Mouse (Mus musculus) ES-E14 (cell line): ENCODE measurements around the gene Olfr1472. TPM values are rescaled to one million over a fixed set of nuclear protein-coding genes. Genes with fewer than 3 reads are reported as not detected.
"Not testable (repeated sequence)": the region's sequence is repeated elsewhere in the genome, so short reads cannot be mapped to it uniquely, and the experiment has no call there.

Source experiments
- DNase-seq: peaks from one replicate; pipeline ENCODE4 v3.0.0-alpha.2; 2013; ENCODE audit warnings: low read depth, low spot score
- H3K27ac ChIP-seq: 2 replicates; pipeline ENCODE4 v1.5.1; 2012; ENCODE audit warnings: low read depth, mild to moderate bottlenecking, low read length, moderate library complexity, mixed read lengths; ENCODE audit not compliant: poor library complexity, insufficient read depth, severe bottlenecking
- H3K36me3 ChIP-seq: 2 replicates; pipeline ENCODE4 v1.6.1; 2012; ENCODE audit warnings: mild to moderate bottlenecking, low read length, moderate library complexity, mixed read lengths; ENCODE audit not compliant: control insufficient read depth, poor library complexity, insufficient read depth, severe bottlenecking
- H3K4me1 ChIP-seq, 2 experiments: fragments of 150-350 bp in 1 of 2; sonication (generic) in 1 of 2; 2 replicates each; pipeline ENCODE4 v1.6.1; 2012; ENCODE audit warnings: low read length in 2 of 2, mild to moderate bottlenecking in 1 of 2, mixed read lengths in 1 of 2; ENCODE audit not compliant: control insufficient read depth in 2 of 2, insufficient read depth in 2 of 2, poor library complexity in 1 of 2
- H3K4me3 ChIP-seq, 2 experiments: fragments of 150-350 bp in 1 of 2; sonication (generic) in 1 of 2; 2 replicates each; pipeline ENCODE4 v1.5.1; 2012; ENCODE audit warnings: low read length in 2 of 2, low read depth in 1 of 2, mild to moderate bottlenecking in 1 of 2, mixed read lengths in 1 of 2; ENCODE audit not compliant: insufficient read depth in 1 of 2, poor library complexity in 1 of 2, severe bottlenecking in 1 of 2
- H3K9ac ChIP-seq: 2 replicates; pipeline ENCODE4 v1.6.1; 2012; ENCODE audit warnings: low read depth, mild to moderate bottlenecking, low read length, mixed read lengths; ENCODE audit not compliant: poor library complexity, insufficient read depth, severe bottlenecking
- H3K9me3 ChIP-seq: fragments of 150-350 bp; sonication (generic); 2 replicates; pipeline ENCODE4 v1.6.1; 2012; ENCODE audit warnings: low read depth, mild to moderate bottlenecking, low read length; ENCODE audit not compliant: control insufficient read depth, insufficient read depth
- CHD2 ChIP-seq: IDR thresholded peaks from 2 replicates; pipeline ENCODE4 v1.6.1; 2014; ENCODE audit warnings: mild to moderate bottlenecking, low read depth, low read length, inconsistent platforms
- HCFC1 ChIP-seq: IDR thresholded peaks from 2 replicates; pipeline ENCODE4 v1.6.1; 2012; ENCODE audit warnings: low read length, inconsistent platforms, borderline replicate concordance; ENCODE audit not compliant: insufficient read depth
- MAFK ChIP-seq: IDR thresholded peaks from 2 replicates; pipeline ENCODE4 v1.6.1; 2014; ENCODE audit warnings: mild to moderate bottlenecking, low read depth, low read length, inconsistent platforms; ENCODE audit not compliant: insufficient read depth
- ZC3H11A ChIP-seq: IDR thresholded peaks from 2 replicates; pipeline ENCODE4 v1.6.1; 2012; ENCODE audit warnings: low read depth, mild to moderate bottlenecking, inconsistent platforms, low read length, borderline replicate concordance
- ZNF384 ChIP-seq: IDR thresholded peaks from 2 replicates; pipeline ENCODE4 v1.6.1; 2012; ENCODE audit warnings: low read depth, low read length, inconsistent platforms
- in situ Hi-C, 2 experiments: fragments of 600-800 bp; cut with MboI; formaldehyde crosslinking; loops; one replicate each; pipeline ENCODE4 v1.15.1; 2025; ENCODE audit warnings: low sequenced_read_pairs in 2 of 2, inconsistent platforms in 1 of 2; ENCODE audit not compliant: unreplicated experiment in 2 of 2
- total RNA-seq: library from RNA; depleted of rRNA; stranded (reverse); fragments of 300-350 nt; gene quantifications from 2 replicates; pipeline ENCODE4 v1.2.3, GENCODE M21; 2012; rRNA removed

The Olfr1472 gene
- not detected in 2 replicates for total RNA-seq

DNA sequence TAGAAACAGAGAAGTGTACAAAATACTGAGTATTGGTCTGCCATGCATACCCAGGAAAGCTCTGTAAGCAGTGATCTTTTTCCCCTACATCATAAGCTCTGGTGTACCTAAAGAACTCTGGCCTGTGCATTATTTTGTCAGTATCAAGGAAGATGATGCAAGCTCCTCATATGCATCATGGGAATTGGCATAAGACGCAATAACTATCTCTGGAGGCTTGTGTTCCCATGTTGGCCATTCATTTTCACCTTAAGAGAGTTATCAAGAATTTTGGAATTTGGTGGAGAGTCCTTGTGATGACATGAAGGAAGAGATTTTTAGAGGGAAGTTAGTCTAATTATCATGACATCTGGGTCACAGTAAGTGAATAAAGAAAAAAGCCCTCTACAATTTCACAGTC lies at the start of gene Olfr1472:
Gene Olfr1472, minus strand, starts transcription at position 101 of the 400 bp plus-strand sequence.
- no peaks in the 10 kb centered on the region for H3K4me1 ChIP-seq
- H3K9ac ChIP-seq = no peak within 1 kb of the TSS
- in situ Hi-C loops = no loop called here
- no peaks in the 10 kb centered on the region for H3K36me3 ChIP-seq
- no peak within 1 kb of the TSS for H3K27ac ChIP-seq
- DNase-seq = no peak
- no peak within 1 kb of the TSS for H3K4me3 ChIP-seq
- TF ChIP-seq ZC3H11A = no peak
- no peak for TF ChIP-seq MAFK
- TF ChIP-seq ZNF384 = no peak
- no peak for TF ChIP-seq HCFC1
- no peak for TF ChIP-seq CHD2
- H3K9me3 ChIP-seq = no peaks in the 10 kb centered on the region

DNA sequence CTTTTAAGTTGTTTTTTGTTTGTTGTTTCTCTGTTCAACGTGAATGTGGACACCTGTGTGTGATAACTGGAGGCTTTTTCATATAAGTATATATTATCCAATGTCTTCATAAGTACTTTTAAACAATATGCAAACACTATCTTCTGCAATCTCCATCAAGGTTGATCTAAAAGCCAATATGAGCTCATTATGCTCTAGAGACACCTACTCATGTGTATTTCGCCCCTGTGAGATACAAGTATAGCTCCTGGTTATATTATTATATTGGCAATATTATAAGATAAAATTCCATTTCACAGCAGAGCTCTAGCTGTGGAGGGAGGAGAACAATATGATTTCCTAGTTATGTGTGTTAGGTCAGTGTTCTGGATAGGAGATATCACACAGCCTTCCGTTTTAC lies 44.4 kb upstream of the Olfr1472 start, which contains the start of gene Olfr1477:
Gene Olfr1477, plus strand, starts transcription at position 301 of the 400 bp plus-strand sequence.
- Histone ChIP-seq H3K4me1 (no peaks in the 10 kb centered on the region), H3K9me3 (no peaks in the 10 kb centered on the region), H3K9ac (no peak within 1 kb of the TSS), H3K4me3 (no peak within 1 kb of the TSS), H3K36me3 (no peaks in the 10 kb centered on the region), H3K27ac (no peak within 1 kb of the TSS)
- TF ChIP-seq ZC3H11A = no peak
- no peak for TF ChIP-seq HCFC1
- no peak for TF ChIP-seq CHD2
- no peak for TF ChIP-seq ZNF384
- no peak for TF ChIP-seq MAFK
- in situ Hi-C loops = no loop called here
- DNase-seq = no peak

DNA sequence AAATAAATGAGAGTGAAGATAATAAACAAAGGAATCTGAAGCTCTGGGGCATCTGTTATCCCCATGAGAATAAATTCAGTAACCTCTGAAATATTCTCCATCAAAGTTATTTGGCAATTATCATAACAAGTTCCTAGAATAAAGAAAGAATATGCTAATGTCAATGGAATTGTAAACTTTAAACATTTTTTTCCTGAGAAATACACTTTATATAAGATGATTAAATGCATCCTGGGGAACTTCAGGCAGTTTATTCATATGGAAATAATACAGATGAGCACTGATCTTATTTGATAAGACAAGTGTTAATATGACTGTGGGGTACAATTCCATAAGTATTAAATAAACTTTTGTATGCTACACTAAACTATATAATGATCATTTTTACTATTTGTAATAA lies 24.2 kb upstream of the Olfr1472 start, which contains the start of gene Olfr1475:
Gene Olfr1475, minus strand, starts transcription at position 101 of the 400 bp plus-strand sequence.
- in situ Hi-C loops = no loop called here
- no peak for DNase-seq
- no peak within 1 kb of the TSS for H3K27ac ChIP-seq
- H3K9ac ChIP-seq = no peak within 1 kb of the TSS
- H3K36me3 ChIP-seq = no peaks in the 10 kb centered on the region
- no peak within 1 kb of the TSS for H3K4me3 ChIP-seq
- no peaks in the 10 kb centered on the region for H3K9me3 ChIP-seq
- TF ChIP-seq HCFC1 (no peak), ZC3H11A (no peak), ZNF384 (no peak), CHD2 (no peak), MAFK (no peak)
- no peaks in the 10 kb centered on the region for H3K4me1 ChIP-seq

DNA sequence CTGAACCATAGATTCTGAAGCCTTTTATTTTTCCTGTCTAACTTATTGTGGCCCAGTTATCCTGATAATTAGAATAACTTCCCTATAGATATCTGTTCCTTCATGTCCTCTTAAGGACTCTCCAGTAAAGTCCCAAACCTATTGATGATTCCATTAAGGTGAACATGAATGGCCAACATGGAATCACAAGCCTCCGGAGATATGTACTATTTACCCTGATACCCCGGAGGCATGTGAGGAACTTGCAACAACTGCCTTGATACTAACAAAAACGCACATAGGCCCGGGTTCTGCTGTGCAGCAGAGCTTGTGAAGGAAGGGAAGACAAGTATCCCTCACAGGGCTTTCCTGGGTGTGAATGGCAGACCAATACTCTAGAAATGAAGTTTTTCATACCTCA lies 13.4 kb upstream of the Olfr1472 start, which contains the start of gene Olfr1474:
Gene Olfr1474, plus strand, starts transcription at position 301 of the 400 bp plus-strand sequence.
- DNase-seq, H3K36me3 ChIP-seq, H3K27ac ChIP-seq, H3K4me3 ChIP-seq, H3K4me1 ChIP-seq, H3K9me3 ChIP-seq, in situ Hi-C loops, H3K9ac ChIP-seq: not testable (repeated sequence)

DNA sequence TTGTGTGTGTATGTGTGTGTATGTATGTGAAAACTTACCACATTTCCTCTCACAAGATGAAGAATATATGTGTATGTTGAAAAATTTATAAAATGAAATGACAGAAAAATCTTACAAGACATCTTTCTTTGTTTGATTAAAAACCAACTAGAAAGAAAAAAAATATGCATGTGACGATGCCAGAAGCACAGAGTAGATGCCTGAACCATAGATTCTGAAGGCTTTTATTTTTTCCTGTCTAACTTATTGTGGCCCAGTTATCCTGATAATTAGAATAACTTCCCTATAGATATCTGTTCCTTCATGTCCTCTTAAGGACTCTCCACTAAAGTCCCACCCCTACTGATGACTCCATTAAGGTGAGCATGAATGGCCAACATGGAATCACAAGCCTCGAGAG lies 12.8 kb downstream of the Olfr1472 start, which contains the start of gene Olfr1471:
Gene Olfr1471, plus strand, starts transcription at position 301 of the 400 bp plus-strand sequence.
- H3K4me3 ChIP-seq, in situ Hi-C loops, H3K4me1 ChIP-seq, H3K9me3 ChIP-seq, H3K9ac ChIP-seq, DNase-seq, H3K36me3 ChIP-seq, H3K27ac ChIP-seq: not testable (repeated sequence)
